Mouse (Mus musculus): ENCODE results near the gene 4833423E24Rik.

DNA sequence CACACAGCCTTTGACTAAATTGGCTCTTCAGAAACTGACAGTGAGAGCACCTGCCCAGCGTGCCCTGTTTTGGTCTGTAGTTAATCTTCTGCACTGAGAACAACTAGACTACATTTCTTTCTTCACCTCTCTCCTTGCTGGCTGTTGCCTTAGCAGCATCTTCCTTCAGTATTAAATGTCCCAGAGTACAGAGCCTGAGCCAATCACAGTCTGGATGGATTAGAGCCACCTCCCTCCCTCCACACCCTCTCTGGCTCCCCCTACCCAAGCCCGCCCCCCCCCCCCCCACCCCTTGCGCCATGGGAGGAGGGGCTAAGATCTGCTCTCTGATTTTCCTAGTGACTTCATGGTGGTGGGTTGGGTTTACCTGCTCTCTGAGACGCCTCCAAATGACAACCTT, at the start of gene 4833423E24Rik:
- TF ChIP-seq CTCF (IDR thresholded peaks at IDR 0.05; ENCODE audit: low read depth) = no peak
- no peak for TF ChIP-seq EP300 (IDR thresholded peaks at IDR 0.05; ENCODE audit: low read depth)
